In genomic region chr2:121308997-121309416, GRCm38 (mm10) we compare ENCODE assay signal across 8 mouse cellular contexts. TPM values are rescaled to one million over a fixed set of nuclear protein-coding genes. Genes with fewer than 3 reads are reported as not detected.
DNase-seq lines count a peak whose midpoint lies in the region; ATAC-seq and TF ChIP-seq lines count a peak whose summit lies in the region.

No protein-coding gene starts in this region.

- ATAC-seq in inflammation-experienced regulatory T-cells, adult 6 months, result no peak
- ATAC-seq in forebrain, embryonic 15.5 days (replicated peaks), result no peak

- no peak overlapping the region for H3K9ac ChIP-seq in liver, adult 2 months (ENCODE audit: low read depth, low read length)
- no peak overlapping the region for H3K9ac ChIP-seq in forebrain, embryonic 15.5 days (replicated peaks)

- H3K4me3 ChIP-seq in liver, adult 2 months (ENCODE audit: insufficient read depth, low read depth, low read length), result peak overlapping the region; percentile 49
- peak overlapping the region; percentile 79 for H3K4me3 ChIP-seq in megakaryocyte, embryonic 14.5 days (replicated peaks)
- H3K4me3 ChIP-seq in forebrain, embryonic 15.5 days, result no peak overlapping the region

- no peaks in the 10 kb centered on the region for H3K27me3 ChIP-seq in liver, adult 2 months (ENCODE audit: control insufficient read depth, insufficient read depth, low read length)
- H3K27me3 ChIP-seq in megakaryocyte, embryonic 14.5 days (replicated peaks), result peaks cover 40% of the 10 kb centered on the region
- H3K27me3 ChIP-seq in forebrain, embryonic 15.5 days, result no peaks in the 10 kb centered on the region

- DNase-seq in liver, adult 2 months (ENCODE audit: extremely low read depth, low read depth, low spot score), result no peak
- no peak for DNase-seq in liver
- peak; percentile 62 to 78 for DNase-seq in heart, adult 9 months (ENCODE audit: low spot score in 2 of 2)
- peak; percentile 55 for DNase-seq in kidney, postnatal 14 days
- DNase-seq in thymus, postnatal 0 days (ENCODE audit: low spot score), result no peak

- H3K79me2 ChIP-seq in liver, adult 2 months (ENCODE audit: control insufficient read depth, insufficient read depth, low read length), result no peaks in the 10 kb centered on the region

- TF ChIP-seq POLR2A in liver, adult 2 months (IDR thresholded peaks at IDR 0.05; ENCODE audit: extremely low read depth, insufficient read depth, low read length), result no peak

- no peak overlapping the region for H3K4me2 ChIP-seq in forebrain, embryonic 15.5 days (replicated peaks)

- no peak overlapping the region for H3K27ac ChIP-seq in liver, adult 2 months (replicated peaks; ENCODE audit: insufficient read depth, low read depth, low read length)
- H3K27ac ChIP-seq in forebrain, embryonic 15.5 days (replicated peaks), result no peak overlapping the region

- 33% methylated on average over 5 of the region's 5 CpGs for WGBS in liver, adult 2 months
- 42% methylated on average over 5 of the region's 5 CpGs for WGBS in forebrain, embryonic 15.5 days

- H3K9me3 ChIP-seq in megakaryocyte, embryonic 14.5 days, result no peaks in the 10 kb centered on the region
- no peaks in the 10 kb centered on the region for H3K9me3 ChIP-seq in forebrain, embryonic 15.5 days

- TF ChIP-seq CTCF in liver, adult 2 months (IDR thresholded peaks at IDR 0.05; ENCODE audit: low read depth, low read length), result no peak

- H3K4me1 ChIP-seq in liver, adult 2 months (ENCODE audit: control insufficient read depth, insufficient read depth, low read length), result no peaks in the 10 kb centered on the region
- peaks cover 38% of the 10 kb centered on the region for H3K4me1 ChIP-seq in megakaryocyte, embryonic 14.5 days
- H3K4me1 ChIP-seq in forebrain, embryonic 15.5 days, result no peaks in the 10 kb centered on the region

- H3K36me3 ChIP-seq in liver, adult 2 months (ENCODE audit: control insufficient read depth, insufficient read depth, low read length), result no peaks in the 10 kb centered on the region
- H3K36me3 ChIP-seq in megakaryocyte, embryonic 14.5 days (replicated peaks; ENCODE audit: low read length), result peaks cover 15% of the 10 kb centered on the region
- peaks cover 37% of the 10 kb centered on the region for H3K36me3 ChIP-seq in forebrain, embryonic 15.5 days

RNA-seq across cellular contexts. Expression of gene Map1a, which starts 19.6 kb away (rescaled TPM):
- under 0.01 and 0.13 TPM in 2 replicates for total RNA-seq in liver, adult 2 months (2014; rRNA removed)
- polyA plus RNA-seq in liver, adult 2 months (2012; rRNA removed), result 0.22 and 0.44 TPM in 2 replicates
- 1.6 and 11.4 TPM in 2 replicates for polyA plus RNA-seq in megakaryocyte, embryonic 14.5 days (2012; ENCODE audit: insufficient read depth, low replicate concordance)
- polyA plus RNA-seq in inflammation-experienced regulatory T-cells, adult 6 months (2017; shearing (Covaris generic)), result under 1 TPM in 2 of 3 experiments, not detected in 1; 0.14 to 0.39 TPM
- polyA plus RNA-seq in thymus, postnatal 0 days (2015; fragmentation: Nextera tagmentation; extraction: Ambion mirVana), result 0.28 and 0.39 TPM in 2 replicates
- 9.4 and 13.9 TPM in 2 replicates for polyA plus RNA-seq in forebrain, embryonic 15.5 days (2015; fragmentation: Nextera tagmentation; extraction: Ambion mirVana)

RNA-seq across cellular contexts. Expression of gene Trp53bp1, which starts 37.8 kb away (rescaled TPM):
- total RNA-seq in liver, adult 2 months (2014; rRNA removed), result 9.1 and 9.5 TPM in 2 replicates
- 5.7 and 6.8 TPM in 2 replicates for polyA plus RNA-seq in liver, adult 2 months (2012; rRNA removed)
- polyA plus RNA-seq in megakaryocyte, embryonic 14.5 days (2012; ENCODE audit: insufficient read depth, low replicate concordance), result 8.6 TPM in 1 of 2 replicates, not detected in the other
- polyA plus RNA-seq in inflammation-experienced regulatory T-cells, adult 6 months (2017; shearing (Covaris generic)), result 10 to 100 TPM; 32.2 to 41.0 (median 38.0) TPM
- 23.0 and 24.3 TPM in 2 replicates for polyA plus RNA-seq in thymus, postnatal 0 days (2015; fragmentation: Nextera tagmentation; extraction: Ambion mirVana)
- 186 and 197 TPM in 2 replicates for polyA plus RNA-seq in forebrain, embryonic 15.5 days (2015; fragmentation: Nextera tagmentation; extraction: Ambion mirVana)

RNA-seq across cellular contexts. Expression of gene Ppip5k1, which starts 46.2 kb away (rescaled TPM):
- 2.4 and 2.6 TPM in 2 replicates for total RNA-seq in liver, adult 2 months (2014; rRNA removed)
- polyA plus RNA-seq in liver, adult 2 months (2012; rRNA removed), result 3.6 and 4.3 TPM in 2 replicates
- 1.9 TPM in 1 of 2 replicates, not detected in the other for polyA plus RNA-seq in megakaryocyte, embryonic 14.5 days (2012; ENCODE audit: insufficient read depth, low replicate concordance)
- polyA plus RNA-seq in inflammation-experienced regulatory T-cells, adult 6 months (2017; shearing (Covaris generic)), result 10 to 100 TPM in 2 of 3 experiments, 1 to 10 TPM in 1; 7.2 to 12.5 (median 11.8) TPM
- 8.5 and 8.7 TPM in 2 replicates for polyA plus RNA-seq in thymus, postnatal 0 days (2015; fragmentation: Nextera tagmentation; extraction: Ambion mirVana)
- polyA plus RNA-seq in forebrain, embryonic 15.5 days (2015; fragmentation: Nextera tagmentation; extraction: Ambion mirVana), result 13.8 and 16.6 TPM in 2 replicates

RNA-seq across cellular contexts. Expression of gene Ckmt1, which starts 48.5 kb away (rescaled TPM):
- 2.0 TPM in 1 of 2 replicates, not detected in the other for total RNA-seq in liver, adult 2 months (2014; rRNA removed)
- polyA plus RNA-seq in liver, adult 2 months (2012; rRNA removed), result 0.73 and 1.2 TPM in 2 replicates
- polyA plus RNA-seq in megakaryocyte, embryonic 14.5 days (2012; ENCODE audit: insufficient read depth, low replicate concordance), result not detected in 2 replicates
- 1 to 10 TPM in 2 of 3 experiments, under 1 TPM in 1; 0.65 to 1.2 (median 1.1) TPM for polyA plus RNA-seq in inflammation-experienced regulatory T-cells, adult 6 months (2017; shearing (Covaris generic))
- 5.9 and 7.0 TPM in 2 replicates for polyA plus RNA-seq in thymus, postnatal 0 days (2015; fragmentation: Nextera tagmentation; extraction: Ambion mirVana)
- 23.8 and 25.1 TPM in 2 replicates for polyA plus RNA-seq in forebrain, embryonic 15.5 days (2015; fragmentation: Nextera tagmentation; extraction: Ambion mirVana)

Comparison
In these comparisons a context has a peak if more than half of its experiments do, and no peak if none do; other contexts are left out.
1. DNase-seq: peak in heart, adult 9 months (2 of 2) and kidney, postnatal 14 days (single experiment); none in liver, adult 2 months (single experiment), liver (single experiment) and thymus, postnatal 0 days (single experiment).